ENCODE assay signal across 17 mouse cellular contexts in genomic region chr19:32497411-32497810, GRCm38 (mm10).
"Had no signal": no experiment of that assay in that cellular context is flagged by ENCODE, and none has a peak within 500 bp of the region (broad histone marks: within the 10 kb centered on the region; RNA-seq: fewer than 3 reads in every experiment).

No protein-coding gene starts in this region.

- H3K27me3 ChIP-seq: intestine, embryonic 15.5 days; limb, embryonic 12.5 days; liver, embryonic 13.5 days; lung, embryonic 15.5 days; megakaryocyte, embryonic 14.5 days; midbrain, embryonic 12.5 days; neural tube, embryonic 13.5 days had no signal

- H3K4me2 ChIP-seq: intestine, embryonic 15.5 days; limb, embryonic 12.5 days; liver, embryonic 13.5 days; lung, embryonic 15.5 days; midbrain, embryonic 12.5 days; neural tube, embryonic 13.5 days had no signal

- H3K4me1 ChIP-seq: intestine, embryonic 15.5 days; limb, embryonic 12.5 days; lung, embryonic 15.5 days; midbrain, embryonic 12.5 days; neural tube, embryonic 13.5 days had no signal

- H3K4me3 ChIP-seq: intestine, embryonic 15.5 days; limb, embryonic 12.5 days; liver, embryonic 13.5 days; lung, embryonic 15.5 days; megakaryocyte, embryonic 14.5 days; midbrain, embryonic 12.5 days; neural tube, embryonic 13.5 days had no signal

- ATAC-seq: intestine, embryonic 15.5 days; liver, postnatal 0 days; midbrain, embryonic 16.5 days had no signal

- DNase-seq: layer of hippocampus, adult 9-11 months; layer of hippocampus, postnatal 36 days; liver; liver, embryonic 13.5 days; liver, postnatal 0 days; lung, postnatal 14 days; retina, postnatal 1 day; right cerebral cortex, postnatal 14 days; thymus, postnatal 14 days had no signal

- H3K9me3 ChIP-seq: intestine, embryonic 15.5 days; limb, embryonic 12.5 days; liver, embryonic 13.5 days; lung, embryonic 15.5 days; megakaryocyte, embryonic 14.5 days; midbrain, embryonic 12.5 days; neural tube, embryonic 13.5 days had no signal

- H3K9ac ChIP-seq: intestine, embryonic 15.5 days; limb, embryonic 12.5 days; liver, embryonic 13.5 days; liver, postnatal 0 days; lung, embryonic 15.5 days; midbrain, embryonic 12.5 days; neural tube, embryonic 13.5 days had no signal

- H3K27ac ChIP-seq: intestine, embryonic 15.5 days; limb, embryonic 12.5 days; liver, embryonic 13.5 days; lung, embryonic 15.5 days; macrophage; midbrain, embryonic 12.5 days; neural tube, embryonic 13.5 days had no signal
